Mouse (Mus musculus) 416B (cell line): ENCODE measurements around the gene Map7.

Source experiments
- DNase-seq: peaks from one replicate; pipeline ENCODE4 v3.0.0; 2011; ENCODE audit warnings: low read depth

Map7 gene

DNA sequence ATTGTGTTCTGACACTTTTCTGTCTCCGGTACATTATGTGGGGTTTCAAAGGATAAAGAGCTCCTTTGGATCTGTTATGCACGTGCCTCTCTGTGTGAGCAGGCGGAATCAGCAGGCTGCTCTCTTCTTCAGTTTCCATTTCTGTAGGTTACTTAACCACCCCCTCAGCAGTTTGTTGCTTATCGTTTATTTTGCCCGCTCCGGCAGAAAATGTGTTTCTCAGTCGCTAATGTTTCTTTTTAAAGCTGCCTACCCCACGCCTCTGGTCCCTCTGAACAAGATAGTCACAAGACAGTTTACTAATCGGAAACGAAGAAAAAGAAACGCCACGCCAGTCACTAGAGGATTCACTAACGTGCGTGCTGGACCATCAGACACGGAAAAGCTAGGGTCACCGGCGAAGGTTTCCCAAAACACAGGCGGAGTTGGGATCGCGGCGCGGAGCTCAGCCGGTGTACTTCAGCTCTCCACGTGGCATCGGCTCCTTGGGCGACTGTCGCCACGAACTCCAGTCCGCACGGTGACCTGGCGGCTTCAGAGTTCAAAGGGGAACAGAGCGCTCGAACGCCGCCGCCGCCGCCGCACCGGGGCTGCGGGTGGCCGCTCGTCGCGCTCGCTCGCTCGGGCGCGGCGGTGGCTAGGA is at the start of gene Map7:
Map7 (plus strand) TSS at position 342 of the 643 bp plus-strand sequence.
- no peak for DNase-seq

DNA sequence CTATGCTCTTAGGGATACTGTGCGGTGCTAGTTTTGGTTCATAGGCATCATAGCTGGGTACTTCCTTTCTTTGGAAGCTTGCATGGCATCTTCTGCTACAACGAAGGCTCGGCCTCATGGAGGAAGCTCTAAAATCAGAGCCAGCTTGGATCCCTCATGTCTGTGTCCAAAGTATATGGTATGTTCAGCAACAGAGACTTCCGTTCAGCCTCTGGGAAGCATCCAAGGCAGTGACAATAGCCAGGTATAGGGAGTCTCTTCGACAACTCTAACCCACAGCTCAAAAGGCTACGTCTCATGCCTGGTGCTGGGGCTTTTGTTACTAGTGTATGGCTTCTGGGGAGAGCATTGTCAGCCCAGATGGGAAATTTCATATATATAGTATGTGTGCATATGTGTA is 46.8 kb upstream of the Map7 start:
- DNase-seq, result no peak

DNA sequence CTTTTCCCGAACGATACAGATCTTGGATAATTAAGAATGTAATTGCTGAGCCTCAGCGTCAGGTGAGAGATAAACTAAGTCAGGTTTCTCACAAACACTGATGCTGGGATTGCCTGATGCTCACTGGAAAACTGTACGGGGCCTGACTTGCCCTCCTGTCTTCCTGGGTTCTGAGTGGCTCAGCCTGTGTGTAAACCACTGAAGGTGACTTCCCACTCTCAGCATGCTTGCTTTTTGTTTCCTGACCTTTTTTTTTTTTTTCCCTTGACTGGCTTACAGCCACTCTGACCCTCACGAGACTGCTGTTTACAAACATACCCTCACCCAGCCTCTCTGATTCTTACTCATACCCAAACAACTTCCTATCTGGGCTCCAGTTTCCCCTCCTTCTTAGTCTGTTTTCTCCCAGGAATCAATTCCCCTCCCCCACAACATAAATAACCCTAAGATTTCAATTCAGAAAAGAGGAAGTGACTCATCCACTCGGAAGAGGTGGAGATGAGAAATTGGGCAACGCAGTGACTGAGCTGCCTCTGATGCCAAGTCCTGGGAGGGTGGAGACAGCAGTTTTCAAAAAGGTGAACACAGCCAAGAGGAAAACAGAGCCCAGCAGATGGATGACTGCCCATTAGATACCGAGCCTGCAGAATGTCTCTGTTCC is 43.9 kb upstream of the Map7 start:
- peak; percentile 98 for DNase-seq

DNA sequence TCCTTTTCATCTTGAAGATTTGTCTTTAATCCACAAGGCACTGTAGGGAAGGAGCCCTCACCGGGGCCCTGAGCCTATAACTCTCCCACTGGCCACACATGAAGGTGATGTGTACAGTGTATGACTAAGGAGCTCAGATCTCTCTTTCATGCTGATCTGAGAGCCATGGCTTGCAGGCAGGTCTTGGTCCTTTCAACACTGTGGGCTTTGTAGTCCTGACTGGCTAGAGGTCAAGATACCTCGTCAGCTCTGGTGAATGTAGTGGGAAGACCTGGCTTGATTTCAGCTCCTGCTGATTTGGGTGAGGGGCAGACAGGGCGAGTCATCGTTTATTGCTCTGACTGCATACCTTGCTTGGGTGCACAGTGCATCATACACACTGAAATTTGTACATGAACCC is 42.7 kb upstream of the Map7 start:
- DNase-seq, result no peak

DNA sequence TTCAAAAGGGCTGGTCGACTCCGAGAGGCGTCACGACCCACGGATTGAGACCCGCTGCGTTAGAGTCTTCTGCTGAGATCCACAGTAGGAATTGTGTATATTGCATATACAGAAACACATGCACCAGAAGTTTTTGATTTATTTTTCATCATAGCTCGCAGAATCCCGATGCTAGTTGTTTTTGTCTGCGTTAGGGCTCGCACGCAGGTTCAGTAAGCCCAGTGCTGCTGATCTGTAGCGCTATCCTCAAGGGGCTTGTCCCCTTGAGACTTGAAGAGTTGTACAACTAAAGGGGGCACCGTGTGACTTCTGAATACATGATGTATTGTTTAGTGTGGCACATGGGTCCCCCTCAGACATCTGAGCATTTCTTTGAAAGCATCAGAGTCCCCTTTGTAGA is 41.2 kb upstream of the Map7 start:
- no peak for DNase-seq

DNA sequence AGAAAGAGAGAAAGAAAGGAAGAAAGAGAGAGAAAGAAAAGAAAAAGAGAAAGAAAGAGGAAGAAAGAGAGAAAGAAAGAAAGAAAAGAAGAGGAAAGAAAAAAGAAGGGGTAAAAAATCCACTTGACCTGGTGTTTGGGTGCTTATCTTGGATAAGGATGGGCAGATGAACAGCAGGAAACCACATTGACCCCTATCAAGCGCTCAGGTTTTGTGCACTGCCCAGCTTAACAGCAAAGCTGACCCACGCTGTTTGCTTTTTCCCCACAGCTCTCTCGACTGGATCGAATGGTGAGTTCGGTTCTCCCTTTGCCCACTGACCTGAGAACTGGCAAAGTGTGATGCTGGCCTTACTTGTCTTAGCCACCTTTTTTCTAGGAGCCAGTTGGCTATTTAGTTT is 36.8 kb upstream of the Map7 start:
- peak; percentile 85 for DNase-seq

DNA sequence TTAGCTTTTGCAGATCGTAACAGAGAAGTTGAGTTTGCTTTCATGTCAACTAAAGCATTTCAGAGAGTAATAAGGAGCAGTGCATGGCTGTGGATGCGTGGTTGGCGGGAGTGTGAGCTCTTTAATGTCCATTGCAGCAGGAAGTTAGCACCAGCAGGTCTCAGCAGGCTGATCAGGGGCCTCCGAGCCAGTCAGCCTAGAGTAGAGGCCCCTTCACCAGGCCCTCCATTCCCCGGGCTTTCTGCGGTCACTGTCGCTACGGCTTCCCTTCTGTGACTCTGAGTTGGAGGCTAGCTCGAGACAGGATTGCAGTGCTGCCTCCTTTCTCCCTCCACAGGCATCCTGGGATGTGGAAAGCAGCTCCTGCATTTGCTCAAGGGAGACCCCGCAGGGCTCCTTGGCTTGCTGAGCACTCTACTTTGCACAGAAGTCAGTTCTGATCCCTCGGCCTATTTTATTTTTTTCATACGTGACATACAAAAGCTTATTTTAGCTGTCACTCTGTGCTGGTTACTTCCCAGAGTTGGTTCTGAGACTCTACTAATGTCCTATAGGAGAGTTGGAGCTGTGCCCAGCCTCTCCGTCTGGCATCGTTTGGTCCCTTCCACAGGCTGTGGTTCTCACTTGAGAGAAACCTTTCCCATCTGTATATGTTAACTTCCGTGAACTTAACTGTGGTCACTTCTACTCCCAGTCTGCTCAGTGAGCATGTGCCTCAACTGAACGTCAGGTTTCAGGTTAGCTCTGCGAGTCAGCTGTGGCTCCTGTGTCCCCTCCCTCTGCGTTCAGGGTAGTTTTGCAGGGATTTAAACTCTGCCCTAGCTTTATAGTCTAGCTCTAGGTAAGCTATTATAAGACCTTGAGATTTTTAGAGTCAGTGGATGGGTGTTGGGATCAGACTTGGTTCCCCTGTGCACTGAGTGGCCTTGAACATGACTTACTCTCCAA is 36.0 kb upstream of the Map7 start:
- DNase-seq, result peak; percentile 20

DNA sequence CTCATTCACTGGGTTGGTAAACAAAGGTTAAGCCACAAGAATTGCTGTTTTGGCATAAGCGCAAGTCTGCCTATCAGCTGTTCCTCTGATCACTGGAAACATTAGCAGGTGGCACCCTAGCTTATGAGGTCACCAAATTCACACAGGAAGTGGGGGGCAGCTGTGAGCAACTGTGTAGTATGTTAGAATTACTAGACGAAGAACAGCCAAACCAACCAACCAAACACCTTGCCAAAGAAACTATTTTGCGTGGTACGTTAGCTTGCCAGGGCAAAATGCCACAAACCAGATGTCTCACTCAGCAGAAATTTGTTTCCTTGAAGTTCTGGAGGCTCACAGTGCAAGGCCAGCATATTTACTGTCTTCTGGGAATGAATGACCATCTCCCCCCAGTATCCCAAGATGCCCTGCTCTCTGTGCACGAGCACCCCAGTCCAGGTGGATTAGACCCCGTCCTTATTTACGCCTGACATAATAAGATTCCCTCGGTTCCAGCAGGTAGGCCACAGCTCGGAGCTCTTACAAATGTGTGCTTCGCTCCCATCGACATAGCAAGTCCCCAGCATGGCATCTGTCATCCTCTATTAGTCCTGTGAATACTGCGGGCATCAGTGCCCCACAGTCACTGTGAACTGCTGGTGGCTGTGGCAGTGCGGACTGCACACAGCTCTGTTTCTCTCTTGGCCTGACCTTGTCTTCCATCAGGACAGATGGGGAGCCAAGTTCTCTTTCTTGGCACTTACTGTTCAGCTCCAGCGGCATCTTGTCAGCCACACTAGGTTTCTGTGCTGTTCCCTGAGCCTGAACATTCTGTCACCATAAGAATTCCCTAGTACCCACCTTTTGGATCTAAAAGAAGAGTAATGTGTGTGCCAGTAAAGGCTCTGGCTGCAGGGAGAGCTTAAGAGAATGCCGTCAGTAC is 28.5 kb upstream of the Map7 start:
- no peak for DNase-seq

DNA sequence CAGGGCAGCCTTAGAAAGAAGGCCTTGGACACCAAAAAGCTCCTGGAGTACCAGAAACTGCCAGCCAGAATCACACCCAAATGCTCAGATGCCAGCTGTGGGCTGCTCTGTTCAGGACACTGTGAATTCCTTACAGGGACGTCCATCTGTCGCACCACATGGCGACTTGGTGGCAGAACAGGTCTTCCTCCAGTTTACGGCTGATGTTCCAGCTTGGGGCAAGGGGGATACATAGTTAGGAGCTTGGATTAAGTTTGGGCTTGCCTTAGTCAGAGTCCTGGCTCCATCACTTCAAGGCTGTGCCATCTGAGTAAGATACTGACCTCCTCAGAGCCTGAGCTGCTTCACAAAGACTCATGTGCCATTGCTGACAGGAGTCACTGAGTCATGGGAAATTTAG is 26.3 kb upstream of the Map7 start:
- DNase-seq, result no peak

DNA sequence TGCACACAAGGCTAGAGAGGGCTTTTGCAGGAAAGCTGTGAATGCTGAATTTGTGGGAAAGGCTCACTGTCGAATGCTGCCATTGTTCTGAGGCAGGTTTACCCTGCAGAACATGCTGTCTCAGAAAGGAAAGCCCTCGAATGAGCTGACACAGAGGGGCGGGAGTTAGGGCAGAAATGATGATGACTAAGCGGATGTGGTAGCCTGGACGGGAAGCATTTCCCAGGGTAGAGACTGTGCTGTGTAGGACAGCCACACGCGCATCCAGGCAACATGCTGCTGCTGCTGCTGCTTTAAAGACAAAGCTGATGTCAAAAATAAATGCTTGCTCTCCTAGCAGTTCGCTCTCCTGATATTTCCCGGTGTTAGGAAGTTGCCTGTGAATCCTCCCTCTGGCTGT is 24.9 kb upstream of the Map7 start:
- DNase-seq, result peak; percentile 92

DNA sequence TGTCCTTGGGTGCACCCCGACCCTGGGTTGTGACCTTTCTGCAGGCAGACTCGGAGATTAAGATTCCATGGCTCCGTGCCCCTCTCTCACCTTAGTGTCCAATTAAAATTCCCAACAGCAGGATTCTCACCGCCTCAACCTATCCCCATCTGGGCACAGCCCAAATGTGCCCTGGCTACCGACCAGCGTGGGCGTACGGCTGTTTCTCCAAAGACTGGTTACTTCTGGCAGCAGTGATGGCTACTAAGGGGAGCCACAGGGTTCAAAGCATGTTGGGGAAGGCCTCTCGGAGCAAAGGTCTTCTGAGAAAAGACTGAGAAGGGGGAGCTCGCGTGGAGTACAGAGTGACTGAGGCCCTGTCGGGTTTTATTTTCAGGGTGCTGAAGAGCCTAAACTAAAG is 23.7 kb upstream of the Map7 start:
- DNase-seq, result no peak

DNA sequence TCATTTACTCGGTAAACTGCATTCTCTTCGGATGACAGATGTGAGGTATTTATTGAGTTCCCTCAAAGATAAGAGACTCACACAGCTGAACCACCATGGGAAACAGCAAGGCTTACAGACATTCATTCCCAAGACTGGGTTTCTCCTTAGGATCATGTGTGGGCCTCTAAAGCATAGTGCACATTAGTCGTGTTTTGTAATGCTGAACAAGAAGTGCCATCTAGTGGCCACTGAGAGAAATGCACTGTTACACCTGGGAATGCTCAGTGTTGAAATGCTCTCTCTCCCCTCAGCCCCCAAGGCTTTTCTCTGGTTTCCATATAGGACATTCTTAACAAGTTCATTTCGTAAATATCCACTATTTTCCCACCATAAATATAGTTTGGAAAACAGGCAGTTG is 23.0 kb upstream of the Map7 start:
- peak; percentile 79 for DNase-seq

DNA sequence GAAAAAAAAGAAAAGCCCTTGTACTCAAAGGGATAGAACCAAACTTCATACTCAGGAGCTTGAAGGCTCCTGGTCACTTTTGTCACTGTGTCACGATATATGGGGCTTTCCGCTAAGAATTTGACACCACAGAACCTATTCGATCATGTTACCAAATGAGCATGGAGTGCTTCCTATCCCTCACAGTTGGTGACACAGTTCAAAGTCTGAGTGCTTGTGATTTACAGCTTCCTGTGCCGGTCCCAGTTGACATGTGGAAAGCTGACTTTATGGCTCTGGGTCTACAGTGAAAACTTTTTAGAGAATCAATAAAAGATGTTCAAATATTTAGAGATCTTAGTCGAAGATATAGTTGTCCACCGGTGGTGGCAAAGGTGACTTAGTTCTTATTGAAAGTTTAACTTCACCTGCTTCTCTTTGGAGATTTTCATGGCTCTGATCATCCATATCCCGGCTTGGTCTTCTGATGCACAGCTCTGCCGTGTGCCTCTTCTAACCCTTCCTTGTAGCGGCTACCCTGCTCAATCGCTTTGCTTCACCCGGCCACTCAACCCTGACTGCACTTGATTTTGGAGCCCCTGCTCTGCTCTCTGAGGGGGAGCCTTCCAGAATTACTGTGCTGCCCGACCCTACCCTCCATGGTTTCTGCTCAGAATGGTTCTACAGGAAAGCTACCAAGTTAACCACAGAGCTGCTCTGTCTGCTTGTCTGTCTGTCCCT is 15.2 kb upstream of the Map7 start:
- DNase-seq, result no peak

DNA sequence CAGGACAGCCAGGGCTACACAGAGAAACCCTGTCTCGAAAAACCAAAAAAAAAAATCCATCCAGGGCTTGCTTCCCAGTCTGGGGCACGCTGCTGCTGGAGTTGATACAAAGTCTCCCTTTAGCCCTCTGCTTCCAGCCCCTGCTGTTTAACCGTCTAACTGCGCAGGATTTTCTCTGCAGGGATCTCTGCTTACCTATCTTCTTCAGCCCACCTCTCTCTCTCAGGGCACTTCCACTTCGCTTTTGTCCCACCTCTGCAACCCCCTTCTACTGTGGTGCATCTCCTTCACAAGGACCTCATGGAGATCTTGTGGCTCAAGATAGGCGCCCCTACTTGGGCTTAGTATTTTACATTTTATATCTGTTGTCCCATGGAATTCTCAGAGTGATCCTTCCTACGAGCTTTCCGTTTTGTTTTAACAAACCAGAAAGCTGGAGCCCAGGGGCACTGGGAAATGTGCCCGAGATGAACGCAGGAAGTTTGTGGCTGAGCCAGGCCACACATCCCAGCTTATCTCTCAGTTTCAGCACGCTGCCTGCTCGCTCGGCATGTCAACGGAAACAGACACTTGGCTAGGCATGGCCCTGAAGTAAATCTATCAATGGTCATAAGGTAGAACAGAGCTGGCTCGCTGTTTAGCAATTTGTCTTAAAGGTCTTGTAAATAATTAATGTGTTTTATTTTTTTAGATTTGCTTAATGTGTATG is 12.8 kb upstream of the Map7 start:
- peak; percentile 95 for DNase-seq

DNA sequence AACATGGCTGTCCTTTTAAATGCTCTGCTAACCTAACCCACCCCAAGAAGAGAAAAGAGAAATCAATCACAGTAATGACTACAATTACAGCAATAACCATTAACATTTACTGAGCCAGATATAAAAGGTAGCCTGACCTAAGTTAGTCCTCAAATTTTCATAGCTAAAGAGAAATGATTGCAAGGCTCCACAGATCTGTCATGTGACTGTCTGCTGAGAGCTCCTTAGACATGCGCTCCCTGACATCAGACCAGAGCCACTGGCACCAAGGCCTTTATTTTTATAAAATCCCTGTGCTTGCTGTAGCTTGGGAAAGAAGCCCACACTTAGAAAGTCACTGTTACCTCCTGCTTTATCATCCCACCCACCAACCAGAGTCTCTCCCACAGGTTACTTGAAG is 11.8 kb upstream of the Map7 start:
- no peak for DNase-seq

DNA sequence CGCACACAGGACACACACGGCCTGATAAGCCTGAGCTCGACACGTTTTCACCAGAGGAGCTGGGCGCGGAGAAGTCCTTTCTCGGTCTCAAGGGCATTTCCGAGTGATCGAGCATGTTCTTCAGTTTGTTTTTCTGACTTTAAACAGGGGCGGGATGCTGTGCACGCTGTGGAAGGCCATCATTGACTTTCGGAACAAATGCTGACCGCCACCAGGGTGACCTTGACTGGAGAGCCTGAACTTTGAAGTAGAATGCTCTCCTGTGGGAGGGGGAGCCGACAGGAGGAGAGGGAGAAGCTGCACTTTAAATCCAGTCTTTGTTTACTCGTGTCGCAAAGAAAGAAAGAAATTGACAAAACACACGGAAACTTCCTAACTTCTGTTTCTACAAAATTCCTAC is 6.9 kb upstream of the Map7 start:
- DNase-seq, result no peak

DNA sequence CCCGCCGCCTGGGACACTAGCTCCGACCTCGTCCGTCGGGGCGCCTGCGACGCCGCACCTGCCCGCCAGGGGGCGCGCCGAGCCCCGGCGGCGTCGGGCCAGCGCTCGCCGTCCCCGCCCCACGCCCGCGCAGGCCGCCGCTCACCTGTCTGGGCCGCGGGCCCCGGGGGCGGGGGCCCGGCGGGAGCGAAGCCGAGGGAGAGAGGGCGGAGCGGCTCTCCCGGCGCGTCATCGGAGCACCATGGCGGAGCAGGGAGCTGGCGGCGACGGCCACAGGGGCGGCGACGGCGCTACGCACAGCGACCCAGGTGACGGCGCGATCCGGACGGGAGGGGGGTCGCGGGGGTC is 476 bp downstream of the Map7 start:
- peak; percentile 39 for DNase-seq

DNA sequence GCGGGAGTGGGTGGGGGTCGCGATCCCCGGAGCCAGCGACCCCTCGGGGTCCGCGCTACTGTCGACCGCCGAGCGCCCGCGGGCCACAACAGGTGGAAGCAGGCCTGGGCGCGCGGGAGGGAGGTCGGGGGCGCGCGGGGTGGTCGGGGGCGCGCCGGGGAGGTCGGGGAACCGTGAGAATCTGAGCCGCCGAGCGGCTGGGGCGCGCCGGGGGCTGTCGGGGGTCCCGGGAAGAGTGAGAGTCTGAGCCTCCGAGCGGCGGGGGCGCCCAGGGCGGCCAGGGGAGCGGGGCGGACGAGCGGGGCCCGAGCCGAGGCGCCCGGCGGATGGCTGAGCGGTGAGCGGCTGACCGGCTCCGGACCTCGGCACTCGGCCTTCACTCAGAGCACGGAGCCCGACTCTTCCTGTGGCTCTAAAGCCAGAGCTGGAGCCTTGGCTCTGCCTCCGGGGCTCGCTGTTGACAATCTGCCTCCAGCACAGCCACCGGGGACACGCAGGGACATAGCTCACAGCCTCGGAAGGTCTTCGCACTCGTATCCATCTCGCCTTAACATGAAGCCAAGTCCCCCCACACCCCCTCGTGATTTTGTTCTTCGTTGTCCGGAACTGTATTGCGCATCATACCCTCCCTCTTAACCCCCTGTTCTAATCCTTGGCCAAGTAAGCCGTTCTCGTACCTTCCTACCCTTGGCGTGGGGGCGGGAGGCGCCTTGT is 1.0 kb downstream of the Map7 start:
- no peak for DNase-seq

DNA sequence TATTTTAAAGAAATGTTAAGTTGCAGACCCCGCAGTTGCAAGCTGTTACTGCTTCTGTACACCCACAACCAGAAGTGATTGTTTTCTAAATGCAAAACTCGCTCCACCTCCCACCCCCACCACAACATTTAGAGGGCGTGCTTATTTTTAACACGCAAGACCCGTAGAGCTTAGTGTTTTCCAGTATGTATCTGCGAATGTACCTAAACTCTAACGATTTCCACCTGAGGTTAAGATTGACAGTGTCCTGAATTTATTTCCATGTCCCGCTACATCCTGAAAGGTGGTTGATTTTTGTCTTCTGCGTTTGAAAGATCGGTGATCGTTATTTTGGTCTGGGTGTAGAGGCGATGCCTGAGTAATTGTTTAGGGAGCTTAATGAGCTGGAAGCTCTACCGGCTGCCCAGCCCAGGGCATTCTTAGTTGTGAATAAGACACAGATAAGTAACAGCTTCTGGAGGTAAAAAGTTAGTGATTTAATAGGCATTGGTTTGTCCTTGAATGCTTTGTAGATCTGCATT is 1.6 kb downstream of the Map7 start:
- peak; percentile 66 for DNase-seq

DNA sequence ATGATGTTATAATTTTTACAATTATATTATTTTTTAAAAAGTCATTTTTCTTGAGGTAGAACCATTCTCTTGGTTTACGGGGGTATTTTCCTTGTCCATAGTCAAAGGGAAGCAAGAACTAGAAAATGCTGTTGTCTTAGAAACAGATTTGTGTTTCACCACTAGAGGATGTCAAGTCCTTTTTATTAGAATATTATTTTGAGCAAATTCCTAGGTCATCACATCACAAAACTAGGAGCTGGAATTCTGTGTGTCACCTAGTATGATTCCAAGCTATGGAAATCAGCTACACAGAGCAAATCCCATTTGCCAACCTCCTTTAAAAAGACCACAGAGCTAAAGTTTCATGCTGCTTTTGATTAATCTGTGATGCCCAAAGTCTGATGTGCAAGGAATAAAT is 3.9 kb downstream of the Map7 start:
- DNase-seq, result peak; percentile 58
